Mouse (Mus musculus) erythroid progenitor cell, adult 5-6 weeks (primary cell): ENCODE data around the gene Men1. TPM values are rescaled to one million over a fixed set of nuclear protein-coding genes. Genes with fewer than 3 reads are reported as not detected.

ENCODE experiments used
- ATAC-seq: replicated peaks from 2 replicates; pipeline ENCODE4 v1.8.0; 2016; ENCODE audit warnings: moderate number of reproducible peaks, mild to moderate bottlenecking, moderate TSS enrichment, inconsistent platforms; ENCODE audit not compliant: poor library complexity, low FRiP score, severe bottlenecking
- total RNA-seq, 2 experiments: library from RNA; stranded (forward) in 1 of 2; stranded (reverse) in 1 of 2; fragments of 150-400 nt in 1 of 2; fragments of 186-747, 209-891 nt in 1 of 2; gene quantifications; 2 replicates each; pipeline versions ENCODE4 v1.2.3 to v1.2.4; 2015 to 2017; ENCODE audit warnings: low replicate concordance in 2 of 2

Gene Men1
- total RNA-seq, 2 experiments from 2014 or later, result 17.1 to 23.9 TPM

GRCm38 (mm10) chr19:6384954-6385353 lies 50.2 kb downstream of the Men1 start:
- no peak for ATAC-seq

GRCm38 (mm10) chr19:6385419-6385818 lies 50.6 kb downstream of the Men1 start:
- no peak for ATAC-seq

- no peak for ATAC-seq
These were observed 51.0 kb downstream of the Men1 start for GRCm38 (mm10) chr19:6385821-6386220.

DNA sequence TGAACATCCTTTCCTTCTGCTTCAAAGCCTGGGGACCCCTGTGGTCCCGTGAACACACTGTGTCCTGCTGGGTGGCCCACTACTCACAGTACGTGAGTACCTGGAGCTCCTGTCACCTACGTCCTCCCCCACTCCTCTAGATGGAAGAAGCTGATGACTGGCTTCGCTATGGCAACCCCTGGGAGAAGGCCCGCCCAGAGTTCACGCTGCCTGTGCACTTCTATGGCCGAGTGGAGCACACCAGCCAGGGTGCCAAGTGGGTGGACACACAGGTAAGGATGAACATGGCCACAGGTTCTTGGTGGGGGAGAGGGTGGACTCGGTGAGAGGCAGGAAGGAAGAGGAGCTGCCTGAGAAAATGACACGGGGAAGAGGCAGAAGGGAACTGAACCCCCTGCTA lies 51.5 kb downstream of the Men1 start:
- ATAC-seq, result no peak

DNA sequence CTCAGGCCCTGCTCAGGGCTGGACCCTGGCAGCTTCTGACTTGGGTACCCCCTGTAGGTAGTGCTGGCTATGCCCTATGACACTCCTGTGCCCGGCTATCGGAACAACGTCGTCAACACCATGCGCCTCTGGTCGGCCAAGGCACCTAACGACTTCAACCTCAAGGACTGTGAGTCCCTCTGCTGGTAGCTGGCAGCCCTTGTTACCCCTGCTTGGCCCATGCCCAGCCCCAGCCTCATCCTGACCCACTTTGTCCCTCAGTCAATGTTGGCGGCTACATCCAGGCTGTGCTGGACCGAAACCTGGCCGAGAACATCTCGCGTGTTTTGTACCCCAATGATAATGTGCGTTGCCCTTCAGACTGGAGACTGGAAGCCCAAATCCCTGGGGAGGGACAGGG lies 53.2 kb downstream of the Men1 start:
- no peak for ATAC-seq

GRCm38 (mm10) chr19:6389803-6390202 lies 55.0 kb downstream of the Men1 start:
- no peak for ATAC-seq

GRCm38 (mm10) chr19:6390251-6390650 lies 55.5 kb downstream of the Men1 start:
- no peak for ATAC-seq

Other genes with a start within 250 kb of the Men1 start
- 70.3 and 72.1 TPM in 2 replicates for gene Cdca5, start 250.0 kb upstream of the Men1 start, total RNA-seq (2015; ENCODE audit: low replicate concordance)
- 56.7 and 64.8 TPM in 2 replicates for gene Cdca5, start 250.0 kb upstream of the Men1 start, total RNA-seq (2017; ENCODE audit: low replicate concordance)
- gene AC131692.1, start 240.6 kb upstream of the Men1 start, total RNA-seq (2015; ENCODE audit: low replicate concordance), result 21.4 TPM in 1 of 2 replicates, not detected in the other
- 12.1 and 29.4 TPM in 2 replicates for gene AC131692.1, start 240.6 kb upstream of the Men1 start, total RNA-seq (2017; ENCODE audit: low replicate concordance)
- gene Naaladl1, start 229.2 kb upstream of the Men1 start, total RNA-seq (2015; ENCODE audit: low replicate concordance), result 14.7 and 15.9 TPM in 2 replicates
- 6.4 and 9.8 TPM in 2 replicates for gene Naaladl1, start 229.2 kb upstream of the Men1 start, total RNA-seq (2017; ENCODE audit: low replicate concordance)
- 2.5 and 5.9 TPM in 2 replicates for gene Sac3d1, start 216.3 kb upstream of the Men1 start, total RNA-seq (2015; ENCODE audit: low replicate concordance)
- gene Sac3d1, start 216.3 kb upstream of the Men1 start, total RNA-seq (2017; ENCODE audit: low replicate concordance), result 4.4 and 4.6 TPM in 2 replicates
- 52.8 and 61.6 TPM in 2 replicates for gene Snx15, start 206.7 kb upstream of the Men1 start, total RNA-seq (2015; ENCODE audit: low replicate concordance)
- 23.8 and 39.4 TPM in 2 replicates for gene Snx15, start 206.7 kb upstream of the Men1 start, total RNA-seq (2017; ENCODE audit: low replicate concordance)
- 2.5 and 7.1 TPM in 2 replicates for gene Batf2, start 194.0 kb upstream of the Men1 start, total RNA-seq (2015; ENCODE audit: low replicate concordance)
- 1.7 TPM in 1 of 2 replicates, not detected in the other for gene Batf2, start 194.0 kb upstream of the Men1 start, total RNA-seq (2017; ENCODE audit: low replicate concordance)
- gene Arl2, start 193.4 kb upstream of the Men1 start, total RNA-seq (2015; ENCODE audit: low replicate concordance), result 17.2 and 19.8 TPM in 2 replicates
- 9.4 and 17.3 TPM in 2 replicates for gene Arl2, start 193.4 kb upstream of the Men1 start, total RNA-seq (2017; ENCODE audit: low replicate concordance)
- gene Majin, start 150.6 kb upstream of the Men1 start, total RNA-seq (2015; ENCODE audit: low replicate concordance), result not detected in 2 replicates
- not detected in 2 replicates for gene Majin, start 150.6 kb upstream of the Men1 start, total RNA-seq (2017; ENCODE audit: low replicate concordance)
- not detected in 2 replicates for gene Gpha2, start 108.6 kb upstream of the Men1 start, total RNA-seq (2015; ENCODE audit: low replicate concordance)
- not detected in 2 replicates for gene Gpha2, start 108.6 kb upstream of the Men1 start, total RNA-seq (2017; ENCODE audit: low replicate concordance)
- 52.6 and 79.6 TPM in 2 replicates for gene Ppp2r5b, start 99.1 kb upstream of the Men1 start, total RNA-seq (2015; ENCODE audit: low replicate concordance)
- 117 and 224 TPM in 2 replicates for gene Ppp2r5b, start 99.1 kb upstream of the Men1 start, total RNA-seq (2017; ENCODE audit: low replicate concordance)
- 13.8 and 18.0 TPM in 2 replicates for gene Atg2a, start 93.3 kb upstream of the Men1 start, total RNA-seq (2015; ENCODE audit: low replicate concordance)
- gene Atg2a, start 93.3 kb upstream of the Men1 start, total RNA-seq (2017; ENCODE audit: low replicate concordance), result 18.4 and 18.6 TPM in 2 replicates
- 20.1 and 23.4 TPM in 2 replicates for gene Ehd1, start 58.3 kb upstream of the Men1 start, total RNA-seq (2015; ENCODE audit: low replicate concordance)
- gene Ehd1, start 58.3 kb upstream of the Men1 start, total RNA-seq (2017; ENCODE audit: low replicate concordance), result 17.5 and 30.7 TPM in 2 replicates
- gene Cdc42bpg, start 28.5 kb upstream of the Men1 start, total RNA-seq (2015; ENCODE audit: low replicate concordance), result 0.36 TPM in 1 of 2 replicates, not detected in the other
- 1.4 and 1.5 TPM in 2 replicates for gene Cdc42bpg, start 28.5 kb upstream of the Men1 start, total RNA-seq (2017; ENCODE audit: low replicate concordance)
- gene Map4k2, start 6.2 kb downstream of the Men1 start, total RNA-seq (2015; ENCODE audit: low replicate concordance), result 14.7 and 19.8 TPM in 2 replicates
- gene Map4k2, start 6.2 kb downstream of the Men1 start, total RNA-seq (2017; ENCODE audit: low replicate concordance), result 19.4 and 37.7 TPM in 2 replicates
- gene Sf1, start 28.7 kb downstream of the Men1 start, total RNA-seq (2015; ENCODE audit: low replicate concordance), result 145 and 153 TPM in 2 replicates
- gene Sf1, start 28.7 kb downstream of the Men1 start, total RNA-seq (2017; ENCODE audit: low replicate concordance), result 171 and 223 TPM in 2 replicates
- 2.2 and 4.6 TPM in 2 replicates for gene Pygm, start 49.4 kb downstream of the Men1 start, total RNA-seq (2015; ENCODE audit: low replicate concordance)
- 0.64 and 2.6 TPM in 2 replicates for gene Pygm, start 49.4 kb downstream of the Men1 start, total RNA-seq (2017; ENCODE audit: low replicate concordance)
- gene Rasgrp2, start 64.4 kb downstream of the Men1 start, total RNA-seq (2015; ENCODE audit: low replicate concordance), result 42.3 and 47.2 TPM in 2 replicates
- gene Rasgrp2, start 64.4 kb downstream of the Men1 start, total RNA-seq (2017; ENCODE audit: low replicate concordance), result 29.9 and 37.7 TPM in 2 replicates
- not detected in 2 replicates for gene Nrxn2, start 83.8 kb downstream of the Men1 start, total RNA-seq (2015; ENCODE audit: low replicate concordance)
- gene Nrxn2, start 83.8 kb downstream of the Men1 start, total RNA-seq (2017; ENCODE audit: low replicate concordance), result not detected in 2 replicates
- gene Slc22a12, start 208.1 kb downstream of the Men1 start, total RNA-seq (2015; ENCODE audit: low replicate concordance), result not detected in 2 replicates
- gene Slc22a12, start 208.1 kb downstream of the Men1 start, total RNA-seq (2017; ENCODE audit: low replicate concordance), result not detected in 2 replicates